Mouse (Mus musculus) cerebellum, postnatal 10 days (tissue): ENCODE measurements at regions not wholly inside any gene's neighbourhood (a gene's known extent, or its start where the extent isn't known, plus 50 kb on each side); places are given as distances from the start of the nearest gene placed in this dataset.
"Not testable (repeated sequence)": the region's sequence is repeated elsewhere in the genome, so short reads cannot be mapped to it uniquely, and the experiment has no call there.

Experiments used
- DNase-seq, 2 experiments: peaks; one replicate each; pipeline ENCODE4 v3.0.0; 2021; ENCODE audit warnings: mixed read lengths in 2 of 2

DNA sequence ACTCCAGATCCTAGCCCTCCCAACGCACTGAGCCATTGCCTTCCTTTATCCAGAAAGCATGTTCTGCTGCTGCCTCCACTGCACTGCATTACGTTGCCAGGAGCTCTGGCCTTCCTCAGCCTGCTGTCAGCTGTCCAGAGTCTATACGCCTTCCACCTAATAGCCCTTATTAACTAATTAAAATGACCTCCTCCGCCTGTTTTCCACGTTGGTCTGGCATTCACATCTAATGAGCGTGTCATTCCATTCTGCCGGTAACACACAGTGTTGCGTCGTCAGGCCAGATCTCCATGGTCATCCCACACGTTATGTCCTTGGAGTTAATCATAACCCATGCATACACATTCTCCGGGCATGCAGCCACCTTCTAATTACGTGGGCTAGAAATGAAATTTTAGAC, 56.7 kb upstream of the Med4 start:
- DNase-seq, result peak; percentile 77 to 82

DNA sequence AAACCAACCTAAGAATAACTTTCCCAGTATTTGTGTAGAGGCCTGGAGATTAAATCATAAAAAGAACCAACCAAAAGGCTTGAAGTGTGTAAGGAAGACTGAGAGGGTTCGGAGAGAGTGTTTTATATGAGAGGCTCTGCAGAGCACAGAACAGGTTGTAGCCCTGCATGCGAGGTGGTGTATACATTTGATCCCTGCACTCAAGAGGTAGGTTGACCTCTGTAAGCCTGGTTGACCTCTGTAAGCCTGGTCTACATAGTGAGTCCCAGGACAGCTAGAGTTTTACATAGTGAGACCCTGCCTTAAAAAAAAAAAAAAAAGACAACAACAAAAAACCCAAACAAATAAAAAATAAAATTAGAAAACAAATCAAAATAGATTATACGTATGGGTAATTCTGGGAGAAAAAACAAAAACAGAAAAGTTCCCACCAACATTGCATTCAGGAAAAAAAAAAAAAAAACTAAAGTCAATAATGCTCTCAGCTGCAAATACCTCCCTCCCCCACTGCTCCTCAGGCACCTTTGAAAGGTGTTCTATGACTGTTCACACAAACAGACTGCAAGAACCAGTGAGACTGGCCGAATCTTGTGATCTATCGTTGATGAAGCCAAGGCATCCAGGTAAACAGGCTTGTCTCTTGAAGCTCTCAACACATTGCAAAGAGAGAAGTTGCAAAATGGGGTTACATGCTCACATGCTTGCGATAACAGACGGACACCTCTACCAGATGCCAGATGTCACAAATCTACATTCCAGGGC, 57.3 kb upstream of the Med4 start:
- no peak for DNase-seq

DNA sequence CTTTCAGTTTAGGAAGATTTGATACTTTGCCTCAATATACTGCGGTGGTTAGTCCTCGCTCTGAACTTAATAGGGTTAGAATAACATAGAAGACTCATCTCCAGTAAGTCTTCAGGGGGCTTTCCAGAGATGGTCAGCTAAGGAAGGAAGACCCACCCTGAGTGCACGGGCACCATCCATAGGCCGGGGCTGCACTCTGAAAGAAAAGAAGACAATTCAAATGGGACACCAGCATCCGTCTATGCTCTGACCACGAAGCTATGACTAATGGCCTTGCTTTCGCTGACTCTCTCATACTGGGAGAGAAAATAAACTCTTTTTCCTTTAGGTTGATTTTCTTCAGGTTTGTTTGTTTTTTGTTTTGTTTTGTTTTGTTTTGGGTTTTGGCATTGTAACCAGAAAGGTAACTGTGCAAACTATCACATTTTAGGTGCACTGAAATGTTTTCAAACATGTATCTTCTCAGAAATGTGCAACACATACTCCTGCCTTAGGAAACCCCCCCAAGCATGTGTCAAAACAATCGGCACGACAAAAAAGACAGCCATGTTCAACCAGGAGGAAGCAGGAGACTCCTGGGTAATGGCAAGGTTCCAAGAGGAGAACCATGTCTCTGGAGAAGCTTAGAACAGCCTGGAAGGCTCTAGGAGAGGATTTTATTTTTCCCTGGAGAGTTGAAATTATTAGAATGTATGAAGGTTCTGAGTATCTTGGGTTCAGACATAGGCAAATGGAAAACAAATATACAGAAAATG, 58.4 kb upstream of the Med4 start:
- peak in 1 of 2 experiments; percentile 46 for DNase-seq

DNA sequence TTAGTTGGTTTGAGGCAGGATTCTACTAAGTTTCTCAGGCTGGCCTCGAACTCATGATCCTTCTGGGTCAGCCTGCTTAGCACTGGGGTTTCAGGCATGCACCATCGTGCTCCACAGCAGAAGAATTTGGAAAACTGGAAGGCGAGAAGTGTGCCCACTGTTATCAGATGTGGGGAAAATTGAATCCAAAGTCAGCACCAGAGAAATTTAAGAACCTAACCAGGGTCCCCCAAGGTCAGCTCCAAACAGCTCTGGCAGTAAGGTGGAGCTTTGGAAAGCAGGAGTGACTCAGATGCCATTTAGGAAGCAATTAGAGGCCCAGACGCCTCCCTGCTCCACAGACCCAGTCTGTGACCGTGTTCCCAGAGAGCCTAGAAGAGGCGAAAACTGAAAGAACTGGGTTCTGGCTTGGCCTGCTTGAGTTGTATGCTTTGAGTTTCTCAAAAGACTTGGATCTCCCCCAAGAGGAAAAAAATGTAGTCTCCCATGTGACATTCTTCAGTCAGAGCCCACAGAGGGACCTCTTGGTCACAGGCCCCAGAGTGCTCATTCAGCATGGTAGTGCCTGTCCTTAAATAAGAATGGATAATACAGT, 59.8 kb upstream of the Med4 start:
- no peak for DNase-seq

DNA sequence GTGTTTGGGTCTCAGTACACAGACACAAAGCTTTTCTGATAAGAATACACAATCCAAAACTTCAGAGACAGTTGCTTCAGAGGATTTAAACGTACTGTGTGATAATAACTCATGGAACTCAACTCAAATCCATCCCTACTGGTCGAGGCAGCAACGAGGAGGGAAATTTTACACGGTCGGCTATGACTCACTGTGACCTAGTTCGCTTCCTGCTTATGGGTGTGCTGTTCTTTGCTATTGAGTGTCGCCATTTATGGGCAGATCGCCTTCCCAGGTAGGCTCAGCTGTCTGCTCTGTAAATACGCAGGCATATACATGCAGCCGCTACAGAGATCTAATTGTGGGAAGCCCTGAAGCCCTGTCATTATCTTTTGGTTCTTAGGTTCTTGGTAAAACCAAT, 60.7 kb upstream of the Med4 start:
- DNase-seq, result no peak

DNA sequence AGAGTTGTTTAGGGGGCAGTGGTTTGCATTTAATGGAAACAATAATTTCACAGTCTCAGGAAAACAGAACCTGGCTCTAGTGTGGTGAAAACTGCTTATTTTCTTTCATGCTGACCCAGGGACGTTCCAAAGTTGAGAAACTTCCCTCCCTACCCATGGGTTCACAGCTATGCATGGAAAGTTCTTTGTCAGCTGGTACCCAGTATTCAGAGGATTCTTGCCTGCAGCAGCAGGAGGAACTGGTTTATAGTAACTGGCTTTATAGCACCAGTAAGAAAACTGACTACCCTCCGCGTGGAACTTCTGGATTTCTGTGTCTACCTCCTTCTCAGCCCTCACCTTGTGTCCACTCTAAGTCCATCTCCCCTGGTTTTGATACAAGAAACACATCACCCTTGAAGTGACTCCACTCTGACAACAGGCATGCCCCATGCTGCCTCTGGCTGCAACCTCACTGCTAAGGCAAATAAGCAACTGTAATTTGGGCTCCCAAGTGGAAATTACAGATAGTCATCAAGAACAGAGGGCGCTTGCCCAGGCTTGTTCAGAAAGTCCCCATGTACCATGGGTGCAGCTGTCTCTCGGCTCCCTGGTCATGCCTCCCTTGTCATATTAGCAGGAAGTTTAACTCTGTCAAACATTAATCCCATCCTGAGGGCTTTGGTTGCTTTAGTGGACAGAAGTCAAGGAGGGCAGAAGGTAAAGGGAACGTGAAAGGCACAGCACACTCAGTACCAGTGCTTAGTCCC, 60.6 kb upstream of the Itm2b start:
- DNase-seq, result no peak

DNA sequence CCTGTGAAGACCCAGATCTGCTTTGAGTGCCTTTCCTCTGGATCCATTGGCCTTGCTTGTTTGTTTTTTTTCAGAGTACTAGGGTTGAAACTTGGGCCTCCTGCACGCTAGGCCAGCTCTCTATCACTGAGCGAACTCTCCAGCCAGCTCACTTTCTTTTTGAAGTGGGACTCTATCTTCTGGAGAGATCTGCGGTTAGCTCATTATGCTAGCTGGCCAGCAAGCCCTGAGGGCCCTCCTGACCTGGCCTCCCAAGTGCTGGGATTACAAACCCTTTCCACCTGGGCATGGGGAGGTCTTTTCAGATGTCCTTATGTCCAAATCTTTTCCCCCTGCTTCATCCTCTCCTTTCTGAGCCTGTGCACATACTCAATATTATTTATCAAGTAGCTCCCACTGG, 59.6 kb upstream of the Itm2b start:
- DNase-seq, result no peak

DNA sequence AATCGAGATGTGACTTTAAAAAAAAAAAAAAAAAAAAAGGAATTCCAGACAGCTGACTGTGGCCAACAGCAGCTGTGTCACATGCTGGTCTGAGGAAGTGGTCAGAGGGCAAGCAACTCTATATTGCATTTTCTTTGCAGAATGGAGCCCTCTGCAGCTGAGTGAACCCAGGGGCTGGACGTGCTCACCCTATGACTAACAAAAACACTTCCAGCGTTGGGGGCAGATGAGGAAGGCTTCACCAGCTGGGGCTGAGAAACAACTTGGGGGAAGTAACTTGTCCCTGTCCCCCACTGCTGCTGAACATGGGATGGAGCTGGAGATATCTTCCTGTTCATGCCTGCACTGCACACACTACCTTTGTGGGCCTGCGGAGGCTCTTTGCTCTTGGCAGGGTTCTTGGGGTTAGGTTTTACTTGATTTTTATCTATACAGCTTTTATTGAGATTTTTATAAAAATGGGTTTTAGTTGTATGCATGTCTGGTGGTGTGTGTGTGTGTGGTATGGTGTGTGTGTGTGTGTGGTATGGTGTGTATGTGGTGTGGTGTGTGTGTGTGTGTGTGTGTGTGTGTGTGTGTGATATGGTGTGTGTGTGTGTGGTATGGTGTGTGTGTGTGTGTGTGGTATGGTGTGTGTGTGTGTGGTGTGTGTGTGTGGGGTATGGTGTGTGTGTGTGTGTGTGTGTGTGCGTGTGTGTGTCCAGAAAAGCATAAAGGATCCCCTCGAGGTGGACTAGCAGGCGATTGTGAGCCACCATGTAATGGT, 57.0 kb upstream of the Itm2b start:
- DNase-seq, result no peak

DNA sequence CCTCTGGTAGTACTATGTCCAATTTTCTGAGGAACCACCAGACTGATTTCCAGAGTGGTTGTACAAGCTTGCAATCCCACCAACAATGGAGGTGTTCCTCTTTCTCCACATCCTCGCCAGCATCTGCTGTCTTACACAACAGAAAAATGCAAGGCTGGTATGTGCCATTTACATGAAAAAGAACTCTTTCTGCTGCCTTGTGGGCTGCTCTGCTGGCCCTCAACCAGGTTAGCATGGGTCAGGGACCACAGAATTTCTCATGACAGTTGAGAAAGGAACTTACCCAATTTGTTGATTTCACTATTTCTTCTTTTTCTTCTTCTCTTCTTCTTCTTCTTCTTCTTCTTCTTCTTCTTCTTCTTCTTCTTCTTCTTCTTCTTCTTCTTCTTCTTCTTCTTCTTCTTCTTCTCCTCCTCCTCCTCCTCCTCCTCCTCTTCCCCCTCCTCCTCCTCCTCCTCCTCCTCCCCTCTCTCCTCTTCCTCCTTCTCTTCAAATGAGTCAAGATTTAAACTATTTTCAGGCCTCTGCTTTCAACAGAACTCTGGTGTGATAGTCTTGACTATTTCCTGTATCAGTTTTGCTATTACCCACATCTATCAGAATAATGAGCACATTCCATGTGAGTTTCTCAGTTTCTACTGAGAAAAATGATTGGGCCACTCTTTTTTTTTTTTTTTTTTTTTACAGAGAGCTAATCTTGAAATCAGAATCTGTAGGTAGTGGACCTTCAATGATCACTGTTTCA, 56.3 kb upstream of the Itm2b start:
- not testable (repeated sequence) for DNase-seq

DNA sequence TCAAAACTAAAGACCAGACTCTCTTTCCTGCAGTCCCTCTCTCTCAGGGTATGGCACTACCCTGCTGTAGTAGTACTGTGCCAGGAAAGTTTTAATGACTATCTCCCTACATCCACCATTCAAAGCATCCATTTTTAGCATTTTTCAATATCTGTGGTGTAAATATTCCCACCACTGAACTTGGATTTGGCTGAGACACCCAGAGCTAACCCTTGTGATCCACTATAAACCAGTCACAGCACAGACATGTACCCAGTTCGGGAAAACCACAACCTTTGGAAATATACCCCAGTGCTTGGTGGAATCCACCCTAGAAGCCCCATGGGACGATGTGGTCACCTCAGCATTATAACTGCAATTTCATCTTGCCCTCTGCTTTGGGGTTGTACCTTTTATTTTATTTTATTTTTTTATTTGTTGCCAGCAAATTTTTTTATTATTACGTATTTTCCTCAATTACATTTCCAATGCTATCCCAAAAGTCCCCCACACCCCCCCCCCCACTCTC, 54.8 kb upstream of the Itm2b start:
- DNase-seq, result no peak

DNA sequence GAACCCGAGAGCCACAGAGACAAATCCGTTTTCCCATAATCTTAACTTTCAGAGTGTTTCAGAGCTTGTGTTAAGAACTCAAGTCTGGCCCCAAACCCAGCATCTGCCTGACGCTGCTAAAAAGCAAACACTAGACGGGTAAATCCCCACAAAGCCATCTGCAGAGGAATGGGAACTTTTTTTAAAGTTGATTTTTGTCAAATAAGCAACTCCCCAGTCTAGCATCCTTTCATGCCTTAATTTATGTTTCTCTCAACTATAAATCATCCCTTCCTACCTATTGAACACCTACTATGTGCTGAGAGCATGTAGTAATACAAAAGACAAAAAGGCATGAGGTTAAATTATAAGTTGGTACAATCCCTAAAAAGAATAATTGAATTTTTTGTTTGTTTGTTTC, 50.8 kb upstream of the Itm2b start:
- DNase-seq, result no peak
